Mouse (Mus musculus): Measurements from ENCODE around the gene Mettl15. TPM values are rescaled to one million over a fixed set of nuclear protein-coding genes. Genes with fewer than 3 reads are reported as not detected.
"Not testable (repeated sequence)": the region's sequence is repeated elsewhere in the genome, so short reads cannot be mapped to it uniquely, and the experiment has no call there.

Mettl15 gene
- total RNA-seq (2021): 10 to 100 TPM; 10.8 to 12.6 TPM

DNA sequence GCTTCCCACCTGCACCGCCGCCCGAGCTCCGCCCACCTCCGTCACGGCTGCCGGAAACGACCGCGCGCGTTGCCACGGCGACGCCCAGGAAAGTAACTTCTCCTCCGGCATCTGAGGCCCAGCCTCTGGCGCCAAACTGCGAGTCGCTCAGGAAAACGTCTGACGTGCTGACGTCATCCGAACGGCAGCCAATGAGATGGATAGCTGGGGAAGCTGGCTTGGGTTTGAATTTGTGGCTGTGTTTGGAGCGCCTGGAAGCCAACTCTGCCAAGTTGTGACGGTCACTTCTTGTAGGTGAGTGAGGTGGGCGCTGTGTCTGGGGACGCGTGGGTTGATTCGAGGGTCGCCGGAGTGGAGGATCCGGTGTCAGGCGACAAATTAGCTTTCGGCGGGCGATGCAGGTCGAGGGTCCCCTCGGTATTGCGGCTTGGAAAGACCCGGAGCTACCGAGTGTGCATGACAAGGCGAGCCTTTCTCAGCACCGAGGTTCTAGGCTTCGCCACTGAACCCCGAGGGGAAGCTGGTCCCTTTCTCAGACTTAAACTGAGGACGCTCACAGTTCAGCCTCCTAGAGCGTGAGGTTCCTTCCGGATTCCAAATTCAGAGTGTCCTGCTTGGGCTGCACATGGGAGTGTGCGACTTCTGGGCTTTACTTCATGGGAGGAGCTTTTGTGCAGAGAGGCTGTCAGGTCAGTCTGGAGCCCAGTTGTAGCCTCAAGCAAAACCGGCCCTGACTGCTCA is at the start of gene Mettl15, which contains the start of gene Kif18a:
Mettl15 (minus strand) TSS at position 149 of the 741 bp plus-strand sequence.
Kif18a (plus strand) TSS at position 139 of the 741 bp plus-strand sequence.
- peak; percentile 95 for DNase-seq

DNA sequence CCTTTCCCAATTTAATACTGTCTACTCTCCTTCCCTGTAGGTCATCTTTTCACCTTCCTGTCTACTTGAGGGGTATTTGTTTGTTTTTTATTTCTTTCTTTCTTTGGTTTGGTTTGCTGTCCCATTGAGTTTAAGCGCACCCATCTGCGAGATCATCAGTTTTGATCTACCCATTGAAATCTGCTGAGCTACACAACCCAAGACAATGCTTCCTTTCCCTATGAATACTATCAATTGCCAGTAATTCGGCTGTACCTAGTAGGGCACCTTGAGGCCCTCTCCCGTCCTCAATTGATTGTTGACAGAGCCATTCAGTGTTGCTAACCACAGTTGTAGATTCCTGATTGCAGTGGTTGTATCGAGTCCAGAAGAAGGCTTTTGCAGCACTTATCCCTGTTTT is 30.8 kb upstream of the Mettl15 start:
- DNase-seq: no peak

DNA sequence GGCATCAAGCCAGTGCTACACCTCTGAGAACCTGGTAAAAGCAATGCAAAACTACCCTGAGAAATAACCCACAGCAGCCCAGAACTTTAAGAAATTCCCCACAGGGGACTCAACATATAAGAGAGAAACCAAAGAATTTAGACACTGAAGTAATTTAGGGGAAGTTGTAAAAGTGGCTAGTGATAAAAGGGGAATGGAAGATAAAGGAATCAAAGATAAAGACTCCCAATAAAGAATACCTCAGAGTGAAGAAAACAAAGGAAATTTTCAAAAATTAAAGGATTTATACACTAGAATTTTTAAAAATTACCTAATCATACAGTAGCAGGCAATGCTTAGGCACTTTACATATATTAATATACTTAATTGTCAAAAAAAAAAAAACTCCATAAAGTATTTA is 23.1 kb upstream of the Mettl15 start:
- DNase-seq: no peak

DNA sequence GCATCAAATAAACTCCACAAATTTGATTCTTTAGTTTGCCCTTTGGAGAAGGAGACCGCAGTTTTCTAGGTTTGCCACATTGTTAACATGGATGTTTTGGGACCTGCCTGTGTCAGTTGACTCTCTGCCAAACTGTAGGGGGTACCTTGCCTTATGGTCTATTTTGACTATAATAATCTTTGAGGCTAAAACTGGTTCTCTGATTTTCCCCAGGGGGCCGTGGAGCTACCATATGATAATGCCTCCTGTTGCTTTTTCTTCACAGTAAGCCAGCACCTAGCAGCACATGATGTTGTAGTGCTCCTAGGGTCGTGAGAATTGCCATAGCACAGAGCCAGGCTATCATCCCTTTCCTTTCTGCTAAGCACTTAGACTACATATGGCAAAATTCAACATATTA is 21.7 kb upstream of the Mettl15 start:
- DNase-seq: no peak

DNA sequence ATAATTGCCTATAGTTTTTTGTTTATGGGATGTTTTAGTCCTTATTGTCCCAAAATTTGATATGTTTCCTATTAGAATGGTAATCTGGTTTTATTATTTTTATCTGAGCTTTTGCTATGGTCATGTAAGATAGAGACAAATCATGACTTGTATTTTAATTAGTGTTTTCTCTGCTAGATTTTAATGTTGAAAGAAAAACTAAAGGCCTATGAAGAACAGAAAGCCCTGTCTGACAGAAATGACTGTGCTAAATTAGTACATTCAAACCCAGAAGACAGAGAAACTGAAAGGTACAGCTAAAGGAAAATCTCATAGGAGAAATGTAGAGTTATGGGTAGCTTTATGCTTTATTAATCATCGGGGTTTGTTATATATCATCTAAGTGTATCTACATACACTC is 17.6 kb upstream of the Mettl15 start:
- no peak for DNase-seq

DNA sequence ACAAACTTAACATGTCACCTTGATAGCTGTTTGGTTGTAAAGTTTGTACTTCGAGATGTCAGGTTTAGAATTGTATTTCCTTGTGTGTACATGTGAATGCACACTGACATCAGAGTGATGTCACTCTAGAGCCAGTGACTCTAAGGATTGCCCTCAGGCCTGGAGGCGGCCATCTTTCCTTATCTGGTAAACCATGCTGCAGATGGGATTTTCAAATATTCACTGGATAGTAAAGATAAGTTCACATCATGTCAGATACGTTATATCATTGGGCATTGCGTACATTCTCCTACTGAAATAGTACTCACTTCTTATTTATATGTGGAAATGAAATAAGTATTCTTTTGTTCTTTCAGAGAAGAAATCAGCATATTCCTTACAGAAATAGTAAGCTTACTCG is 15.7 kb upstream of the Mettl15 start:
- no peak for DNase-seq

DNA sequence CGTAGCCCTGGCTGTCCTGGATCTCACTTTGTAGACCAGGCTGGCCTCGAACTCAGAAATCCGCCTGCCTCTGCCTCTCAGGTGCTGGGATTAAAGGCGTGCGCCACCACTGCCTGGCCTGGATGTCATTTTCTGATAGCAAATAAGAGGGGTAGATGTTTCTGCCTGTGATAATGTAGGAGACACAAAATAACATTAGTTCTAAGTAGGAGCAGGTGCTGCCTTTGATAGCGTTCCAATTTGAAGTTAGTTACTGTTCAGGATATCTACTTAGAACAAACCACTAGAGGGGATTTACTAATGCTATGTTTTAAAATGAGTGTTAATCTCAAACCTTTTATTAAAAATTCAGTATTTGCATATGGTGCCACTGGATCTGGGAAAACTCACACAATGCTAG is 8.8 kb upstream of the Mettl15 start:
- DNase-seq: no peak

DNA sequence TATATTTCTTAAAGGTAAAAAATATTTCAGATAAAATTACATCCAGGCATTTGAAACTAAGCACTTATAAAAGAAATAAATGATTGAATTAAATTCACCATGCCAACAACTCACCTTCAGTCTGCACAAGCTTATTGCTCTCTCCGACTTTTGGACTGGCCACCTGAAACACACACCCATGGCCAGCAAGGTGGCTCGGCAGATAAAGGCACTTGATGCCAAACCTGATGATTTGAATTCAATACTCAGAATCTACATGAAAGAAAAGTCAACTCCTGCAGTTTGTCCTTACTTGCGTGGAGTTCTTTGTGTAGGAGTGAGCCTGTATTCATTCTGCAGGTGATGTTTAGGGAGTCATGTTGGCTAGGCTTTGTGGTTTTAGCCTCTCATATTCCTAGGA is 3.6 kb upstream of the Mettl15 start:
- no peak for DNase-seq

DNA sequence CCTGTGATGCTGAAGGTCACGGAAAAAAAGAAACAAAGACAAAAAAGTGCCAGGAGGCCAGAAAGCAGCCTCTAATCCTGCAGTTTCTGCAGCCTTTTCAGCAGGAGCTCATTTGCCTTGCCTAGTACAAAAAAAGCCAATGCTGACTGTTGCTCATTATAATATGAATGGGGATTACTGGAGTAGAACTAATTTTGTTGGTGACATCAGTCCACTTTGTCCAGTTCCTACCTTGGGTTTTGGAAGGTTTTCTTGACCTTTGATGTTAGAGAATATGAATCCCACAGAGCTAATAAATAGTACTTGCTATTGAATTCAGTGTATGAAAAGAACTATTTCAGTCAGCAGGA is 768 bp upstream of the Mettl15 start:
- DNase-seq: no peak

DNA sequence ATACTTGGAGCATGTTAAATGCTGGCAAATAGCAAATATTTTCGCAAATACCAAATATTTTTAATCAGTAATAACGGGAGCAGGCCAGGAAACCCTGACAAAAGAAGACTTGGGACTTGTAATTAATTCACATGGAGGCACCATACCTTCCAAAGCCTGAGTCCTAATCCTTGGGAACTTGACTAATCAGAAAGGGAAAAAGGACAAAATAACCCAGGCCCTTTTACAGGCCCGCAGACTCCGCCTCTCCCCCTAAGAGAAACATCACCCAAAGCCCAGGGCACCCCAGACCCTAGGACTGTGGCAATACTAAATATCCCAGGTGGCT is 312 bp downstream of the Mettl15 start:
- no peak for DNase-seq

DNA sequence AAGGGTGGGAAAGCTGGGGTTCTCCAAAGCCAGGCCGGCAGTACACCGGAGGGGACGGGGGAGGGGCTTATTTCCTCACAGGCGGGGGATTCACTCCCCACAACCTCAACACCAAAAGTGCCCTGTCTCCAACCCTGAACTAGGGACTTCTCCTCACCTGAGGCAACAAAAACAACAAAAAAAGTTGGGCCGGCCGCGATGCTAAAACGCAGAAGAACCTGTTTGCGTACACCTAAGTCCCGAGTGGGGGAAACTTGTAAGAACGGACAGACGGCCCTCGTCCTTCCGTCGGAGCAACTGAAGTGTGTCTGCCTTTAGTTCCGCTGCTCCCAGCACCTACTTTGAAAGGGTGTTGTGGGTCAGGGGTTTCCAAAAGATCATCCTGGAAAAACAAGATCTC is 2.5 kb downstream of the Mettl15 start:
- peak; percentile 55 for DNase-seq

DNA sequence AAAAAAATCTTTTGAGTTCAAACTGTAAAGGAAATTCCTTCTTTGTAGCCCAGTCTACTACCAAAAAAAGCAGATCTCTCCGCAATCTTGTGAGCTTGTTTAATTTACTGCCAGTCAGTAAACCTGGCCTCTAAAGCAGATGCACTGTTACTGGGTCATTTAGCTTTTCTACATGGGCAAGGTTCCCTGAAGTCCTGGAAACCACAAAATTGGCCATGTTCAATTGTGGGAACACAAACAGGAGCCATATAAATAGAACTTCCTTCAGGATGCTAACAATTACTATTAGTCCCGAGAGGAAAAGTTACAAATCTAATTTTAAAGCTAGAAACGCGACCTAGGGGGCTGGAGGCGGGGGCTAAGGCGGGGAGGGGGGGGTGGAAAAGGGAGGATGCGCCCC is 3.0 kb downstream of the Mettl15 start:
- no peak for DNase-seq

DNA sequence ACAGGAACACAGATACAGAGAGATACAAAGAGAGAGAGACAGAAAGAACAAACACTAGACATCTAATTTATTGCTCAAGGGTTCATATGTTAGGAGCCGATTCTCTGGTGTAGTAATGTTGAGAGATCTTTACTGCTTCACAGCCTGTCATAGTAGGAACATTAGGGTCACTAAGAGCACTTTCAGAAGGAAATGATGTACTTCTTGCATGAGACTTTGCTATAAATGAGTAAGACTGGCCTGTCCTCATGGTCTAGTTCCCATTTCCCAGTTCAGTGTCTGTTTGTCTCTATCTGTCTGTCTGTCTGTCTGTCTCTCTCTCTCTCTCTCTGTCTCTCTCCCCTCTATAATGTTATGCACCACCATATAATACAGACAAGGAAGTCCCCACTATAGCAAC is 7.5 kb downstream of the Mettl15 start:
- no peak for DNase-seq

DNA sequence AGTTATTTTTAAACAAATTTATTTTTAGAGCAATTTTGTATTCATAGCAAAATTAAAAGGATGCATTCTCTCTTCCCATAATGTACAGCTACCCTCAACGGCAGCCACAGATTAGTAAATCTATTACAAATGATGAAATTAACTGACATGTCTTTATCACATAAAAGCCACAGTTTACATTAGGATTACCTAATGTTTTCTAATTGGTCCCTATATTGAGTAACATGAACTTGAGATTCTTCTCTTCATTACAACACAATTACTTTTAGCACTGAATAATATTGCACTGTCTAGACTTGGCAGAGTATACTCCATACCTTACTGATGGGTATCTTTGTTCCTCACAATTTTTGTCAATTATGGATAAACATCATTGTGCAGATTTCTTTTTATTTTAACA is 17.8 kb downstream of the Mettl15 start:
- DNase-seq: no peak

DNA sequence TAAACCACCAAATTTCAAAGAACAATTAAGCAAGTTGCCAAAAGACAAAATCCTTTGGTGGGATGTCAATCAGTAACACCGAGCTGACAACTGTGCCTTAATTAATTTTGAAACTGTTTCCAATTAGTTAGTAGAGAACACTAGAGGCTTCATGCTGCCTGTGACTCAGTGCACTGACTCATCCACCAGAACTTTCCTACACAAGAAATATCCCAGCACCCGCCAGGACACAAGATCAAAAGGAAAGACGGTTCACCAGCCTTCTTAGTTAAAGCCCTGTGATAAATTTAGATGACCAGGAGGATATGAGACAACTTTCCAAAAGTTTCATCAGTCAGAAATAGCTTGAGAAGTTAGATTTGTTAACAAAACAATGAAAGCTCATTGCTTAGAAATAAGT is 38.6 kb downstream of the Mettl15 start:
- no peak for DNase-seq

DNA sequence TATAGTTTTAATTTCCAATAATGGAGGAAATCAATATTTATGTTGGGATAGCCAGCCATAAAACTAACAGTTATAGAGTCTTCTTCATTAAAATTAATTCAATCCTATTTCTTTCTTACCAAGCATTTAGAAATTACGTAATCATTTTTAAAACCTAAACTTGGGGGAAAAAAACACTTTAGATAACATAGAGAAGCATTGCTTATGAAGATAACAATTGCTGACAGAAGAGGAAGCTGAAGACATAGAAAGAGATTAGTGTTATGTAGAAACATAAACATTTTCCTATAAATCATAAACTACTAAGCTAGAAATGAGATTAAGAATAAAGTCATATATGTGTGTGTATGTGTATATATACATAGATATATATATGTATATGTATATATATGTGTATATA is 44.8 kb downstream of the Mettl15 start:
- DNase-seq: no peak

DNA sequence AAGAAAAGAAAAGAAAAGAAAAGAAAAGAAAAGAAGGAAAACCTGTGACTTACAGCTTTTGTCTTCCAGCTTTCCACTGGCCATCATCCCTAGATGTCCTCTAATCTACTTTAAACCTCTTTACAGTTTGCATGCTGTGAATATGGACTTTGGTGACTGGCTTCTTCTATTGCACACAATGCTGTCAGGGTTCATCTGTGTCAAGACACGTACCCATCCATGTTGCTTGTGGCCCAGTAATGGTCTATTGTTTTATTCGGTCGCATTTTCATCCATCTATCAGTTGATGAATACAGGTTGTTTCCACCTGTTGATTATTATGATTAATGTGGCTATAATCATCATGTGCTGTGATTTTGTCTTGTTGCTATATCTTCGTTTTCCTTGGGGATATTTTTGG is 46.7 kb downstream of the Mettl15 start:
- no peak for DNase-seq

DNA sequence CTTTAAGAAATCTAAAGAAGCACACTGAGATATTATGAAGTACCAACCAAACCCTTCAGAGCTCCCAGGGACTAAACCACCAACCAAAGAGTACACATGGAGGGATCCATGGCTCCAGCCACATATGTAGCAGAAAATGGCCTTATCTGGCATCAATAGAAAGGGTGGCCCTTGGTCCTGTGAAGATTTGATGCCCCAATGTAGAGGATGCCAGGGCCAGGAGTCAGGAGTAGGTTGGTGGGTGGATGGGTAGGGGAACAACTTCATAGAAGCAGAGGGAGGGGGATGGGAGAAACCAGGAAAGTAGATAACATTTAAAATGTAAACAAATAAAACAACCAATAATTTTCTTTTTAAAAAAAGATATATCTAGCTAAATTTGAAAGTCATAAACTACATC is 50.1 kb downstream of the Mettl15 start:
- DNase-seq: no peak

DNA sequence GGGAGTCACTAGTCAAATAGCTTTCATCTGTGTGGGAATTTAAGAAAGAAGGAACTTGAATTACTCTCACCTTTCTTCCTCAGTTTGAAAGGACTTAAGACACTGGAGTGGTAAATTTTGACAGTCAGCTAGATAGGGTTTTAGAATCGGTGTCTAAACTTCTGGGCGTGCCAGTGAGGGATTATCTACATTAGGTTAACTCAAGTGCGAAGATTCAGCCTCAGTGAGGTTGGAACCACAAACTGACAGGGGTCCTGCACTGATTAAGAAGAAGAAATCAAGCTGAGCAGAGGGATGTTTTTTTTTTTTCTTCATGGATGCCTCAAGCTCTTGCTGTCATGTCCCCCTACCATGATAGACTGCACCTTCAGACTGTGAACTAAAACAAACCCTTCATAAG is 53.4 kb downstream of the Mettl15 start:
- DNase-seq: no peak

DNA sequence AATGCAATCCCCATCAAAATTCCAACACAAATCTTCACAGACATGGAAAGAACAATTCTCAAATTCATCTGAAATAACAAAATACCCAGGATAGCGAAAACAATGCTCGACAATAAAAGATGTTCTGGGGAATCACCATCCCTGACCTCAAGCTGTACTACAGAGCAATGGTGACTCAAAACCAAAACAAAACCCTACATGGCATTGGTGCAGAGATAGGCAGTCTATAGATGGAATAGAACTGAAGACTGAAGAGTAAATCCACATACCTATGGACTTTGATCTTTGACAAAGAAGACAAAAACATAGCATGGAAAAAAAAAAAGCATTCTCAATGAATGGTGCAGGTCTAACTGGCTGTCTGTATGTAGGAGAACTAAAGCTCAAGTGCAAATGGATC is 59.1 kb downstream of the Mettl15 start:
- no peak for DNase-seq

DNA sequence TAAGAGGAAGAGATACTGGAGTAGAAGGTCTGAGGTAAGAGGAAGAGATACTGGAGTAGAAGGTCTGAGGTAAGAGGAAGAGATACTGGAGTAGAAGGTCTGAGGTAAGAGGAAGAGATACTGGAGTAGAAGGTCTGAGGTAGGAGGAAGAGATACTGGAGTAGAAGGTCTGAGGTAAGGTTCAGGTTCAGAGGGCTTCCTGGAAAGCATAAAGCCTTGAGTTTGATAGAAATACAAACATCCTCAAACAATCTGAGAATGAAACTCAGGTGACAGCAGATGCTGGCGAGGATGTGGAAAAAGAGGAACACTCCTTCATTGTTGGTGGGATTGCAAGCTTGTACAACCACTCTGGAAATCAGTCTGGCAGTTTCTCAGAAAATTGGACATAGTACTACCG is 63.9 kb downstream of the Mettl15 start:
- DNase-seq: not testable (repeated sequence)

DNA sequence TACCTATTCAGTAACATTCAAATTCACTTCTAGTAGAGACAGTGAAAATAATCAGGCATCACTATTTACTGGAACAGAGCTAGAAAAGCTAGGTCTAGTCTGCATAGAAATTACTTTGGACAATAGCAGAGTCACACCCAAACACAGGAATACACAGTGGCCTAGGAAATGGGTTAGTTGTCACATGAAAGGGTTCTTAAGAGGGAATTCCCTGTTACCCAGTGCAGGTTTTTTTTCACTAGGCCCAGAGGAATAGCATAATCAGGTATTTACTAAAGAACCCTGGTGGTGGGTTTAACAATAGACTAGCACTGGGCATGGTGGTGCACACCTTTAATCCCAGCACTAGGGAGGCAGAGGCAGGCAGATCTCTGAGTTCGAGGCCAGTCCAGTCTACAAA is 69.9 kb downstream of the Mettl15 start:
- DNase-seq: not testable (repeated sequence)

DNA sequence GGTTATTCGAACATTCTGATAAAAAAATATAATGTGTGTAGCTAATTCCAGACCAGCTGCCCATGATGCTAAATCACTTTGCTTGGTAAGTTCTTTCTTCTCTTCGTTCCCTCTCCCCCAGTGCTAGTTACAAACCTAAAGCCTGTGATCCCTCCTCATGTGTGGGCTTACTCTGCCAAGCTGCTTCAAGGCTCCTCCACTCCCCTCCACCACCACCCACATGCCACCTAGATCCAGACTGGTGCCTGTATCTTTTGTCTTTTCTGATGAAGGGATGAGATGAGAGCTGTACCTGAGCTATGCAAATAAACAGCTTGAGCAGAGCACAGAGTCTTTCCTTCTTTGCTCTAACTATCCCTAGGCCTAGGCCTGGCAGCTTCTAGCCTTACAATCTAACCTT is 72.5 kb downstream of the Mettl15 start:
- no peak for DNase-seq

DNA sequence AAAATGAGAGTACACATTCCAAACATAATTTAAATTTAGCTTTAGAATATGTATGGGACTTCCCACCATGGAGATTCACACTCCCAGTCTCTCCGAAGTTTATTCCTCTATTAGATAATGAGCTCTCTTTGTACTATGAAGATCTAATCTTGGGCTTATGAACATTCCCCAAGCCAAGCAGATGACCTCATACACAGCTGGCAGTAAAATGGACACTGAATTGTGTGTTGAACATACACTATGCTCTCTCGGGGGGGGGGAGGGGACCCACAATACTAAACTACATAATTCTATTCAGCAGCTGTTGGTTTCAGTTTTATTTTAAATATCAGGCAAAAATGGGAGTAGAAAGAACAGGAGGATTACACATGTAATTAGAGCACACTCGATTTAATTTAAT is 97.6 kb downstream of the Mettl15 start:
- DNase-seq: no peak

DNA sequence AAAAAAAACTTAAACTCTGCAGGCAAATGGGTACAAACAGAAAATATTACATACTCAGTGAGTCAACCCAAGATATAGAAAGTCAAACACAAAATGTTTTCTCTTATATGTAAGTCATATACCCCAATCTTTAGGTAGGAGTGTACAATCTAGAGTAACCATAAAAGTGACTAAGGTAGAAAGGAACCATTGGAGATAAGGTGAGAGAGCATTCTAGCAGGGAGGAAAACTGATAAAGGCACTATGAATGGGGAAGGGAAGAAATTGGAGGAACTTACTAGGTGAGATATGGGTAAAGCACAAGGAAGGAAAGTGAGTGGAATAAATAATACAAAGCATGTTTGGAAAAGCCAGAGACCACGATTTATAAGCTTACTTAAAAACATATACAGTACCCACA is 122.0 kb downstream of the Mettl15 start:
- no peak for DNase-seq
